Mouse (Mus musculus): Measurements from ENCODE around the gene Abhd17c.

The Abhd17c gene

DNA sequence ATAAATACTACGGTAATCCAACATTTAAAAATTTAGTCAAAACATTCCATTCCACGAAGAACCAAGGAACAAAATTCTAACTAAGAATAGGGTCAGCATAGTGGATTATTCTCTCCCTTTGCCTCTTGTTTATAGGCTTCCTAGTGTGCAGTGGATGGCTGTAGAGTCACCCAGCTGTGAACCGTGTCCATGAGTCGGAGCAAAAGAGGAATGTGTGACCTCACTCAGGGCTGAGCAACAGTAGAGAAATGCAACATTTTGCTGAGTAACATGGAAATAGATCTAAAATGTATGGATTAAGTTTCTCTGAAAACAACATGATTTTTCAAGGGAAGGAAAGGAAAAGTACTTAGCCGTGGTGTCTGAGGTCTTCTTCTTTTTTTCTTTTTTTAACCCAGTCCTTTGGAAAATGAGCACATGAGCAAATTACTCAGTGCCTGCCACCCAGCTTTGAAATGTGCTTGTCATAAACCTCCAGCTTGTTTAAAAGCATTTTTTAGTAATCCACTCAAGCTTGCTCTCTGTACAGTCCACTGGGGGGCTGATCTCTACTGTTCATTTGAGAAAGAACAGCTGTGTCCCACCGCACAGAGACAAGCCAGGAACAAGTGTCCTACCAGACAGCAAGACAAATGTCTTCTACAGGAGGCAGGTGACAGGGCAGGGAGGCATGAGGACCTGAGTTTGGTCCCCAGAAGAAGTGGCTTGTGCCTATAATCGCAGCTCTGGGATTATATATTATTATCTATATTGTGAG, 74.3 kb downstream of the Abhd17c start:
- in situ Hi-C loops (cut with MseI, MboI), result no loop called here

DNA sequence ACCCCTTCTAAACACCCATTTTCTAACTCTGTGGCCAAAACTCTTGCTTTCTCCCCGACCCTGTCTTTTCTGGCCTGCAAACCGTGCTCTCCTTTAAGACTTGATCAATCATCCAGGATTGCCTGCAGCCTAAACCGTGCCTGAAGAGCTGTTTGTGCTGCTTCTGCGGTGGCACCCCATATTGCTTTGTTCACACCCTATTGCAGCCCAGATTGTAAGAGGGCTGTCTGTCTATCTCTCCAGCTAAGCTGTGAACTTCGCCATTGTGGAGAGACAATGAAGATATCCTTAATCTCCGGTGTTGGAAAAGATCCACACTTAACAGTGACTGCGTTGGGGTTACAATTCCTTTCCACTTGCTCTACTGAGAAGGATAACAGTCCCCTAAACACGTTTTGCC, 77.4 kb downstream of the Abhd17c start:
- in situ Hi-C loops (cut with MseI, MboI), result no loop called here

GRCm38 (mm10) chr7:84073856-84074255, 77.8 kb downstream of the Abhd17c start:
- in situ Hi-C loops (cut with MseI, MboI), result no loop called here

- in situ Hi-C loops (cut with MseI, MboI), result no loop called here
Observed at GRCm38 (mm10) chr7:84068931-84069330, 82.8 kb downstream of the Abhd17c start.

- in situ Hi-C loops (cut with MseI, MboI), result no loop called here
Observed at GRCm38 (mm10) chr7:84059799-84060198, 91.9 kb downstream of the Abhd17c start.

All from mouse trophoblast stem cell (cell line).